Mouse (Mus musculus): Measurements from ENCODE around the gene Rbpj.

GRCm38 (mm10) chr5:53574883-53575442 is 109.0 kb downstream of the Rbpj start:
- TF ChIP-seq GATA1 (IDR thresholded peaks at IDR 0.05; ENCODE audit: borderline replicate concordance, low read length): no peak
- no peak for TF ChIP-seq FLI1 (IDR thresholded peaks at IDR 0.05; ENCODE audit: low read length)

Measured in megakaryocyte, embryonic 14.5 days (primary cell).